Mouse (Mus musculus): ENCODE data around the gene Nxt1.

The Nxt1 gene

DNA sequence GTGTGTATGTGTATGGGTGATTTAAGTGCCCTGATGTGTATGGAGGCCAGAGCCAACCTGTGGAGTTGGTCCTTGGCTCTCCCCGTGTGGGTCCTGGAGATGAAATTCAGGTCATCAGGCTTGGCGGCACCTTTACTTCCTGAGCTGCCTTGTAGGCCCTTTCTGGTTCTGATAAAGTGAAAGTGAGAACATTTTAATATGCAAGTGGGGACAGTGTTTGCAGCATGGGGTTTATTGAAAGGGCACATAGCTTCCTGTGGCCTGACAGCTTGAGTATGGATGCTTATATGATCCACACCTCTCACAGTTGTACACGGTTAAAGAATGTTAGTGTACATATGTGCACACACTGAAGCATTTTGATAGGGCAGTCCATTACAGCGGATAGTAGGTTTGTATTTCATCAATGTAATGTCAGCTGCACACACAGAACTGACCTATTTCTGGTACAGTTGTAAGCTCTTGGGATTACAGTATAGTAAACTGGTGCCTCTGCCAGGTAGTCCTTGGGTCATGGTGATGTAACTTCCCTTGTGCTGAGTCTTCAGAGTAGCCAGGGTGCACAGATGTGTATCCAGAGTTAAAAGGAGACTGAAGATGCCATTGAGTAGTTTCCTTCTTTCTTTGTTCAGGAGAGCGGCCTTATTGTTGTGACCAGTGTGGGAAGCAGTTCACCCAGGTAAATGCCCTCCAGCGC lies 17.2 kb downstream of the Nxt1 start:
- no peak for DNase-seq (ENCODE audit: low spot score)

GRCm38 (mm10) chr2:148690291-148690690 lies 17.9 kb downstream of the Nxt1 start:
- DNase-seq (ENCODE audit: low spot score): no peak

DNA sequence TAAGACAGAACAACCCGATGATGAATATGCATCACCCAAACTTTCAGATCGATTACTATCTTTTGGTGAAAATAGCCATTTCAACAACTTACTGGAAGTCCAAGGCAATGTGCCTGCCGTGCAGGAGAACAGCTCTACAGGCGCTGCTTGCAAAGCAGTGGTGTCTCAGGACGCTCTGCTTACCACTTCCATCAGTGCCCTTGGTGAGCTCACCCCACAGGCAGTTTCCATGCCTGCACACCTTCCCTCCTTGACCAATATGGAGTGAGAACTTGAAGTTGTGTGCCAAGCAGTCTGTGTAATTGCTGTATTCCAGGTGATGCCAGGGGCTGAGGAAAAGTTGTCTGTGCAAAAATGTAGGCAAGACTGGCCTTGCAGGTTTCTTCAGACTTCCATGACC lies 18.4 kb downstream of the Nxt1 start:
- DNase-seq (ENCODE audit: low spot score): no peak

GRCm38 (mm10) chr2:148698571-148698970 lies 26.2 kb downstream of the Nxt1 start:
- no peak for DNase-seq (ENCODE audit: low spot score)

GRCm38 (mm10) chr2:148706409-148707201 lies 34.2 kb downstream of the Nxt1 start:
- peak; percentile 56 for DNase-seq (ENCODE audit: low spot score)

GRCm38 (mm10) chr2:148707202-148707530 lies 34.8 kb downstream of the Nxt1 start:
- DNase-seq (ENCODE audit: low spot score): no peak

GRCm38 (mm10) chr2:148712326-148712725 lies 39.9 kb downstream of the Nxt1 start:
- no peak for DNase-seq (ENCODE audit: low spot score)

DNA sequence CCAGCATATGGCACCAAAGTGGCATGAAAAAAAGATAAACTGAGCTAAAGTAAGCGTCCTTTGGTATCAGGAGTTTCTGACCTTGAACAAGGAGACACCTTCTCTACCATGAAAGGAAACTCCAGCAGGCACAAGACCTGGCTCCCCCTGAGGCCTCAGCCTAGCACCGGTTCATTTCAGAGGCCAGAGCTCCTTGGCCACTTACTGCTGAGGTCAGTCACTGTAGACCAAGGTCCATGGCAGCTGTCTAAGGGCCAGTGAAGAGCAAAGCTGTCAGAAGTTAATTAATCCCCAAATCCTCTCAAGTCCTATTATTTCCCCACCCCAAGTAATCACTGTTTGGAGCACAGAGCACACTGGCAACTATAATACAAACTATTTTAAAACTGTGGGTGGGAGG lies 44.7 kb downstream of the Nxt1 start:
- no peak for DNase-seq (ENCODE audit: low spot score)

- no peak for DNase-seq (ENCODE audit: low spot score)
Observed at GRCm38 (mm10) chr2:148719271-148719995, 47.0 kb downstream of the Nxt1 start.

Data from MN1 (cell line).